Mouse (Mus musculus): ENCODE measurements around the gene Sprr2a2.

- TF ChIP-seq CTCF (IDR thresholded peaks at IDR 0.05; ENCODE audit: borderline replicate concordance, insufficient read depth, low read depth, low read length) (no peak), POLR2A (IDR thresholded peaks at IDR 0.05; ENCODE audit: borderline replicate concordance, insufficient read depth, low read length) (no peak)
Measured at GRCm38 (mm10) chr3:92169847-92170246, 45.9 kb upstream of the Sprr2a2 start.

All from cerebellum, adult 2 months (tissue).